ENCODE assay signal across 14 mouse cellular contexts in the genomic region with DNA sequence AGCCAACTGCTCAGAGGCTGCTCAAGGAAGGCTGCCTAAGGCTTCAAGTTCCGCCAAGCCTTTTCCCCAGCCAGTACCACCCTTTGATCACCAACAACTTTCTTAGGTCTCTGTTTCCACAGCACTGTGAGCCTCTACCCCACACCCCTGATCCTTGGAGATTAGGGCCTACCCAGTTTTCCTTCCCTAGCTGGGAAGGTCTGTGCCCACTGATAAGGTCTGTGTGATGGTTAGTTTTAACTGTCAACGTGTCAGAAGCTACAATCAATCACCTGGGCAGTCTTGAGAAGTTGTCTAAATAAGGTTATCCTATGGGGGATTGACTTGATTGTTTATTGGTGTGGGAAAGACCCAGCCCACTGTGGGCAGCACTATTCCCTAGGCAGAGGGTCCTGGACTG. TPM values are rescaled to one million over a fixed set of nuclear protein-coding genes. Genes with fewer than 3 reads are reported as not detected.
A peak's percentile ranks its signal among the peaks of the same experiment; 100 is the strongest.
DNase-seq lines count a peak whose midpoint lies in the region; ATAC-seq and TF ChIP-seq lines count a peak whose summit lies in the region.
"Had no signal": no experiment of that assay in that cellular context is flagged by ENCODE, and none has a peak within 500 bp of the region (broad histone marks: within the 10 kb centered on the region; RNA-seq: fewer than 3 reads in every experiment).

No protein-coding gene starts in this region.

- H3K27ac ChIP-seq in heart, postnatal 0 days (ENCODE audit: low read depth), result peak overlapping the region; percentile 49; the same call in 1 of the 2 replicates
- H3K27ac ChIP-seq in liver, embryonic 15.5 days (replicated peaks), result peak overlapping the region; percentile 97
- H3K27ac ChIP-seq: hindbrain, embryonic 15.5 days; macrophage had no signal

- ATAC-seq in heart, postnatal 0 days (ENCODE audit: insufficient read depth, low read depth), result no peak
- peak; percentile 82 for ATAC-seq in erythroblast, adult 5-6 weeks (replicated peaks; ENCODE audit: low FRiP score, poor library complexity, severe bottlenecking)
- ATAC-seq in liver, embryonic 15.5 days (ENCODE audit: insufficient read depth), result peak; percentile 91
- no peak for ATAC-seq in granulocyte monocyte progenitor cell, adult 5-6 weeks (replicated peaks; ENCODE audit: poor library complexity, severe bottlenecking)
- ATAC-seq in activated CD4-positive, CD25-positive, alpha-beta regulatory T cell, adult 4 months, result no peak
- ATAC-seq: forebrain, postnatal 0 days had no signal

- no peak overlapping the region for H3K4me2 ChIP-seq in heart, postnatal 0 days (ENCODE audit: low read depth, low read length)
- H3K4me2 ChIP-seq in liver, embryonic 15.5 days, result peak overlapping the region; percentile 78
- H3K4me2 ChIP-seq: hindbrain, embryonic 15.5 days had no signal

- DNase-seq in heart, postnatal 0 days (ENCODE audit: low spot score), result no peak
- DNase-seq in heart, adult 18-20 months, result no peak
- peak; percentile 44 for DNase-seq in MEL-GATA-1-ER (ENCODE audit: extremely low read depth, low read depth)
- DNase-seq in right cerebral cortex, postnatal 36 days (ENCODE audit: low spot score in 2 of 2), result no peak
- DNase-seq: cerebellum, adult 9-11 months; forebrain, postnatal 0 days had no signal

- H3K27me3 ChIP-seq in heart, postnatal 0 days (ENCODE audit: control insufficient read depth, insufficient read depth, low read length), result no peaks in the 10 kb centered on the region
- no peaks in the 10 kb centered on the region for H3K27me3 ChIP-seq in liver, embryonic 15.5 days
- H3K27me3 ChIP-seq: CH12.LX; hindbrain, embryonic 15.5 days had no signal

- 68% methylated on average over 2 of the region's 2 CpGs for WGBS in heart, postnatal 0 days
- WGBS in liver, embryonic 15.5 days (ENCODE audit: insufficient replicate concordance), result 28% methylated on average over 2 of the region's 2 CpGs

- H3K36me3 ChIP-seq in heart, postnatal 0 days (replicated peaks; ENCODE audit: control insufficient read depth, insufficient read depth, low read length), result no peaks in the 10 kb centered on the region
- peaks cover 40% of the 10 kb centered on the region for H3K36me3 ChIP-seq in liver, embryonic 15.5 days (replicated peaks)
- H3K36me3 ChIP-seq: hindbrain, embryonic 15.5 days had no signal

- no peaks in the 10 kb centered on the region for H3K9me3 ChIP-seq in heart, postnatal 0 days (replicated peaks; ENCODE audit: control insufficient read depth, low read length)
- H3K9me3 ChIP-seq in liver, embryonic 15.5 days (replicated peaks), result no peaks in the 10 kb centered on the region
- H3K9me3 ChIP-seq: hindbrain, embryonic 15.5 days had no signal

- no peak overlapping the region for H3K9ac ChIP-seq in heart, postnatal 0 days (replicated peaks; ENCODE audit: low read depth, low read length)
- peak overlapping the region; percentile 62 for H3K9ac ChIP-seq in liver, embryonic 15.5 days
- H3K9ac ChIP-seq: forebrain, postnatal 0 days; hindbrain, embryonic 15.5 days had no signal

- H3K4me3 ChIP-seq in heart, postnatal 0 days (ENCODE audit: low read depth, low read length), result no peak overlapping the region
- peak overlapping the region; percentile 44 for H3K4me3 ChIP-seq in liver, embryonic 15.5 days (replicated peaks)
- H3K4me3 ChIP-seq: hindbrain, embryonic 15.5 days; myocyte had no signal

- no peak for TF ChIP-seq EP300 in heart, postnatal 0 days (IDR thresholded peaks at IDR 0.05; ENCODE audit: low read depth)

- 0 out of 2 replicates have a peak, but pooled peaks cover 10% of the 10 kb centered on the region for H3K4me1 ChIP-seq in heart, postnatal 0 days (ENCODE audit: control insufficient read depth, insufficient read depth)
- H3K4me1 ChIP-seq in liver, embryonic 15.5 days (replicated peaks), result peaks cover 93% of the 10 kb centered on the region
- H3K4me1 ChIP-seq: hindbrain, embryonic 15.5 days had no signal

- TF ChIP-seq CTCF in heart, postnatal 0 days (IDR thresholded peaks at IDR 0.05; ENCODE audit: low read depth), result no peak

RNA-seq across cellular contexts. Expression of a gene that starts 13.3 kb away (rescaled TPM):
- total RNA-seq in heart, postnatal 0 days (2014; rRNA removed; ENCODE audit: low replicate concordance), result 87.0 and 92.7 TPM in 2 replicates
- polyA plus RNA-seq in heart, postnatal 0 days (2015; fragmentation: Nextera tagmentation; extraction: Ambion mirVana), result 8.0 and 10.1 TPM in 2 replicates
- total RNA-seq in heart, adult 18-20 months (2021), result 10 to 100 TPM; 11.4 to 13.3 TPM
- 12.1 and 17.1 TPM in 2 replicates for total RNA-seq in erythroblast, adult 5-6 weeks (2015; ENCODE audit: low replicate concordance)
- total RNA-seq in erythroblast, adult 5-6 weeks (2017; ENCODE audit: low replicate concordance), result 14.7 and 23.0 TPM in 2 replicates
- polyA plus RNA-seq in liver, embryonic 15.5 days (2015; fragmentation: Nextera tagmentation; extraction: Ambion mirVana), result 12.4 and 17.4 TPM in 2 replicates
- total RNA-seq in granulocyte monocyte progenitor cell, adult 5-6 weeks (2014; fragmentation: Nextera tagmentation), result 19.4 and 67.1 TPM in 2 replicates
- total RNA-seq in granulocyte monocyte progenitor cell, adult 5-6 weeks (2017), result 15.8 and 22.4 TPM in 2 replicates
- 10 to 100 TPM; 11.8 to 22.2 TPM for polyA plus RNA-seq in activated CD4-positive, CD25-positive, alpha-beta regulatory T cell, adult 4 months (2017; shearing (Covaris generic))

RNA-seq across cellular contexts. Expression of a gene that starts 30.0 kb away (rescaled TPM):
- total RNA-seq in heart, postnatal 0 days (2014; rRNA removed; ENCODE audit: low replicate concordance), result 27.5 and 52.3 TPM in 2 replicates
- polyA plus RNA-seq in heart, postnatal 0 days (2015; fragmentation: Nextera tagmentation; extraction: Ambion mirVana), result 9.9 and 10.0 TPM in 2 replicates
- 1 to 10 TPM; 2.5 to 2.8 TPM for total RNA-seq in heart, adult 18-20 months (2021)
- 16.1 and 24.2 TPM in 2 replicates for total RNA-seq in erythroblast, adult 5-6 weeks (2015; ENCODE audit: low replicate concordance)
- total RNA-seq in erythroblast, adult 5-6 weeks (2017; ENCODE audit: low replicate concordance), result 38.2 and 47.5 TPM in 2 replicates
- polyA plus RNA-seq in liver, embryonic 15.5 days (2015; fragmentation: Nextera tagmentation; extraction: Ambion mirVana), result 45.9 and 46.0 TPM in 2 replicates
- 76.0 and 153 TPM in 2 replicates for total RNA-seq in granulocyte monocyte progenitor cell, adult 5-6 weeks (2014; fragmentation: Nextera tagmentation)
- 38.6 and 38.8 TPM in 2 replicates for total RNA-seq in granulocyte monocyte progenitor cell, adult 5-6 weeks (2017)
- 10 to 100 TPM; 10.4 to 13.0 TPM for polyA plus RNA-seq in activated CD4-positive, CD25-positive, alpha-beta regulatory T cell, adult 4 months (2017; shearing (Covaris generic))

RNA-seq across cellular contexts. Expression of a gene that starts 38.9 kb away (rescaled TPM):
- 106 and 112 TPM in 2 replicates for total RNA-seq in heart, postnatal 0 days (2014; rRNA removed; ENCODE audit: low replicate concordance)
- 104 and 119 TPM in 2 replicates for polyA plus RNA-seq in heart, postnatal 0 days (2015; fragmentation: Nextera tagmentation; extraction: Ambion mirVana)
- total RNA-seq in heart, adult 18-20 months (2021), result 10 to 100 TPM; 40.8 to 42.7 TPM
- 77.1 and 85.7 TPM in 2 replicates for total RNA-seq in erythroblast, adult 5-6 weeks (2015; ENCODE audit: low replicate concordance)
- total RNA-seq in erythroblast, adult 5-6 weeks (2017; ENCODE audit: low replicate concordance), result 20.6 and 30.2 TPM in 2 replicates
- polyA plus RNA-seq in liver, embryonic 15.5 days (2015; fragmentation: Nextera tagmentation; extraction: Ambion mirVana), result 187 and 214 TPM in 2 replicates
- 276 and 290 TPM in 2 replicates for total RNA-seq in granulocyte monocyte progenitor cell, adult 5-6 weeks (2014; fragmentation: Nextera tagmentation)
- total RNA-seq in granulocyte monocyte progenitor cell, adult 5-6 weeks (2017), result 139 and 228 TPM in 2 replicates
- polyA plus RNA-seq in activated CD4-positive, CD25-positive, alpha-beta regulatory T cell, adult 4 months (2017; shearing (Covaris generic)), result 100 to 1,000 TPM; 168 to 203 TPM

Comparison
In these comparisons a context has a peak if more than half of its experiments do, and no peak if none do; other contexts are left out.
1. ATAC-seq: peak in erythroblast, adult 5-6 weeks (single experiment) and liver, embryonic 15.5 days (single experiment); none in heart, postnatal 0 days (single experiment), granulocyte monocyte progenitor cell, adult 5-6 weeks (single experiment) and activated CD4-positive, CD25-positive, alpha-beta regulatory T cell, adult 4 months (single experiment).